Mouse (Mus musculus) limb, embryonic 12.5 days (tissue): ENCODE results near the gene Chd5. TPM values are rescaled to one million over a fixed set of nuclear protein-coding genes. Genes with fewer than 3 reads are reported as not detected.
A peak's percentile ranks its signal among the peaks of the same experiment; 100 is the strongest.

ENCODE experiments used
- ATAC-seq: fragments of 200-750 bp; cut with Nextera tagmentation; 2 replicates; pipeline ENCODE4 v1.8.0; 2017; ENCODE audit warnings: low read depth, moderate TSS enrichment; ENCODE audit not compliant: insufficient number of reproducible peaks, insufficient read depth, low FRiP score, low TSS enrichment
- H3K27ac ChIP-seq: fragments of 300-500 bp; sonication (generic); 2 replicates; pipeline ENCODE4 v1.5.1; 2016; ENCODE audit warnings: mild to moderate bottlenecking, moderate library complexity
- H3K27me3 ChIP-seq: fragments of 300-500 bp; sonication (generic); 2 replicates; pipeline ENCODE4 v1.6.1; 2016; ENCODE audit warnings: mild to moderate bottlenecking, moderate library complexity
- H3K36me3 ChIP-seq: fragments of 300-500 bp; sonication (generic); 2 replicates; pipeline ENCODE4 v1.6.1; 2016; ENCODE audit warnings: mild to moderate bottlenecking, moderate library complexity
- H3K4me1 ChIP-seq: fragments of 300-500 bp; sonication (generic); replicated peaks from 2 replicates; pipeline ENCODE4 v1.6.1; 2016
- H3K4me2 ChIP-seq: fragments of 300-500 bp; sonication (generic); 2 replicates; pipeline ENCODE4 v1.6.1; 2016; ENCODE audit warnings: mild to moderate bottlenecking, moderate library complexity
- H3K4me3 ChIP-seq: fragments of 300-500 bp; sonication (generic); replicated peaks from 2 replicates; pipeline ENCODE4 v1.5.1; 2016; ENCODE audit warnings: mild to moderate bottlenecking
- H3K9ac ChIP-seq: fragments of 300-500 bp; sonication (generic); replicated peaks from 2 replicates; pipeline ENCODE4 v1.6.1; 2016; ENCODE audit warnings: mild to moderate bottlenecking, moderate library complexity
- H3K9me3 ChIP-seq: fragments of 300-500 bp; sonication (generic); 2 replicates; pipeline ENCODE4 v1.6.1; 2016; ENCODE audit warnings: mild to moderate bottlenecking, moderate library complexity
- WGBS: fragments of 180-500 bp; shearing (Covaris S2); methylation state at CpG from one replicate; pipeline ENCODE4 v1.1.7; 2016; 5-methylcytosine and 5-hydroxymethylcytosine counted together
- polyA plus RNA-seq: library from polyadenylated mRNA; unstranded; fragments of >200 nt; fragmentation: Nextera tagmentation; extraction: Ambion mirVana; gene quantifications from 2 replicates; pipeline ENCODE4 v1.2.1, GENCODE M21; 2016

Chd5 gene
- polyA plus RNA-seq, 1 experiment from 2014 or later = 0.08 TPM

DNA sequence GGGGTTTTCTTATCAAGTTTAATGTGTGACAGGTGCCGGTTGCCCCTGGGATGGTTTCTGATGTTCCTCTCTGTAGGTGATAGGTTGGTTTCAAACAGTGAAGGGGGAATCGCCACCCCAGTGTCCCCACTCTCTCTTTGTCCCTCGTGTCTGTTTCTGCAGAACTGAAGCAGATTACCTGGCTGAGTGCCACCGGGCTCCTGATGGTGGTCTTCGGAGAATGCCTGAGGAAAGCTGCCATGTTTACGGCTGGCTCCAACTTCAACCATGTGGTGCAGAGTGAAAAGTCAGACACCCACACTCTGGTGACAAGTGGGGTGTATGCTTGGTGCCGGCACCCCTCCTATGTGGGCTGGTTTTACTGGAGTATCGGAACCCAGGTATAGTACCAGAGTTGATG lies 38.1 kb upstream of the Chd5 start:
- Histone ChIP-seq H3K4me1 (peaks cover 15% of the 10 kb centered on the region), H3K36me3 (peaks cover 61% of the 10 kb centered on the region), H3K9ac (no peak overlapping the region), H3K9me3 (no peaks in the 10 kb centered on the region), H3K4me3 (no peak overlapping the region), H3K27ac (no peak overlapping the region), H3K27me3 (peaks cover 7% of the 10 kb centered on the region), H3K4me2 (no peak overlapping the region)
- ATAC-seq = no peak
- WGBS = 93% methylated on average over 8 of the region's 8 CpGs

DNA sequence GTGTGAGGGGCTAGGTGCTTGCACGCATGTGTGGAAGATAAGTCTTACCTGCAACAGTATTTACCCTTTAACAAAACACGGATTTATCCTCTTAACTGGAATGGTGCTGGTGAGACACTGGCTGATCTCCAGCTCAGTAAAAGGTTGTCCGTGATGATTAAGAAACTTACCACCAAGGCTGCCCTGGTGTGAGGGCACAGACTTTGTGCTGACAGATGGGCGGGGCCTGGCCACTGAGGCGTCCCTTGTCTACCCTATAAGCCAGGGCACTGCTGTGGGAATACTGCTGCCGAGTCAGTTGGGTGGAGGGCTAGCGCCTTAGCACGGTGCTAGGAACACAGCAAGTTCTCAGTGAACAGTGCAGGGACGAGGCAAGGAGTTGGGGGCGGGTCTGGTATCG lies 36.4 kb upstream of the Chd5 start:
- no peak for ATAC-seq
- H3K9ac ChIP-seq = no peak overlapping the region
- H3K4me3 ChIP-seq = no peak overlapping the region
- no peaks in the 10 kb centered on the region for H3K27me3 ChIP-seq
- peaks cover 63% of the 10 kb centered on the region for H3K36me3 ChIP-seq
- peaks cover 13% of the 10 kb centered on the region for H3K4me1 ChIP-seq
- no peak overlapping the region for H3K27ac ChIP-seq
- no peak overlapping the region for H3K4me2 ChIP-seq
- H3K9me3 ChIP-seq = no peaks in the 10 kb centered on the region
- WGBS = 81% methylated on average over 11 of the region's 11 CpGs

DNA sequence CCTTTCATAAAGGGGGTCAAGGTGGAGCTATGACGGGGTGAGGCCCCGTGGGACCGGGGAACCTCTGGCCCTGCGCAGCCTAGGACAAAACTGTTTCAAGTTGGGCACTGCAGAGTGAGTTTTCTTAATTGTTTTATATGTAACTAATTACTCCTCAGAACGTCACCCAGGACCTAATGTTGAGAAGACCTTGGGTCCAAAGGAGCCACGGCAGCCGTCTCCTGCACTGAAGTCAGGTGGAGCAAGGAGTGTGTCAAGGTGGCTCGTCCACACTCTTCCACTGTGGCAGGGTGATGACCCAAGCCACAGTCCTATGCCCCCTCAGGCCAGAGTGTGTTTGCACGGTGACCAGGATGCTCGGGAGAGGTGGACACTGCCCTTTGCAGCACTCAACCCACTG lies 35.3 kb upstream of the Chd5 start:
- no peaks in the 10 kb centered on the region for H3K9me3 ChIP-seq
- H3K4me1 ChIP-seq = peaks cover 8% of the 10 kb centered on the region
- no peak overlapping the region for H3K27ac ChIP-seq
- no peak overlapping the region for H3K9ac ChIP-seq
- 91% methylated on average over 10 of the region's 10 CpGs for WGBS
- H3K4me3 ChIP-seq = no peak overlapping the region
- no peak overlapping the region for H3K4me2 ChIP-seq
- peaks cover 68% of the 10 kb centered on the region for H3K36me3 ChIP-seq
- no peak for ATAC-seq
- no peaks in the 10 kb centered on the region for H3K27me3 ChIP-seq

DNA sequence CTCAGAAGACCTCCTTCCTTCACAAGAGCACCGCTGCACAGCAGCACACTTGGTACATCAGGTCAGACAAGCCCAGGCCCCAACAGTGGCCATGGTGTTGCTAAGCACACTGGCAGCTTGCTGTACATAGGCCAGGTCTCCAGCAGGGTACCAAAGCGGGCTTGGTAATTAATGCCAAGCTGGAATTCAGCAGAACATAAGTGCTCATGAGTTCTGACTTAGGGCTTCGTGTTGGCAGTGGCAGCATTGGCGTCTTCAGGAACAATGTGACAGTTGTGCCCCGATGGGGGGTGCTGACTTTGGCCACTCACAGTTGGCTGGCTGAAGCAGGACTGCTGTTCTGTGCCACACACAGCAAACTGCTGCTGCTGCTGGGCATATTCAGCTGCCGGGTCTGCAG lies 33.8 kb upstream of the Chd5 start:
- H3K9ac ChIP-seq = no peak overlapping the region
- H3K4me1 ChIP-seq = no peaks in the 10 kb centered on the region
- no peak overlapping the region for H3K4me2 ChIP-seq
- peaks cover 10% of the 10 kb centered on the region for H3K27me3 ChIP-seq
- 93% methylated on average over 6 of the region's 6 CpGs for WGBS
- H3K27ac ChIP-seq = no peak overlapping the region
- no peaks in the 10 kb centered on the region for H3K9me3 ChIP-seq
- no peak overlapping the region for H3K4me3 ChIP-seq
- H3K36me3 ChIP-seq = peaks cover 72% of the 10 kb centered on the region
- no peak for ATAC-seq

DNA sequence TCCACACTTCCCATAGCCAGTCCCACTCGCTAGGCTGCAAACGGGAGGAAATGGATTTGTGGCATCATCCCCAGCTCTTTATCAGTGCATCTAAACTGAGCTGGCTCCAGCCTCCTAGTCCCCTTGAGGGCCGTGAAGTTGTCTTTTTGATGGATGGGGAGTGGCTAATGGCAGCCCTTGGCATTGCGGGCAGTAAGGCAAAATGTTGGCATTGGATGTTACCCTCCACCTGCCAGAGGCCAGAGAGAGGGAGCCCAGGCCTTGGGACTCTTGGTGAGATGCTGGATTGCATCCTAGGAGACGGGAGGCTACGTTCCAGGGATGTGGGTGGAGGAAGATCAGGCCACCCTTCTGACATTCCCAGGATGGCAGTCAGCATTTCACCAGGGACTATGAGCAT lies 32.5 kb upstream of the Chd5 start:
- Histone ChIP-seq H3K27me3 (peaks cover 23% of the 10 kb centered on the region), H3K9ac (no peak overlapping the region), H3K9me3 (no peaks in the 10 kb centered on the region), H3K4me3 (no peak overlapping the region), H3K36me3 (peaks cover 59% of the 10 kb centered on the region), H3K4me1 (no peaks in the 10 kb centered on the region), H3K4me2 (no peak overlapping the region), H3K27ac (no peak overlapping the region)
- 74% methylated on average over 6 of the region's 6 CpGs for WGBS
- ATAC-seq = no peak

DNA sequence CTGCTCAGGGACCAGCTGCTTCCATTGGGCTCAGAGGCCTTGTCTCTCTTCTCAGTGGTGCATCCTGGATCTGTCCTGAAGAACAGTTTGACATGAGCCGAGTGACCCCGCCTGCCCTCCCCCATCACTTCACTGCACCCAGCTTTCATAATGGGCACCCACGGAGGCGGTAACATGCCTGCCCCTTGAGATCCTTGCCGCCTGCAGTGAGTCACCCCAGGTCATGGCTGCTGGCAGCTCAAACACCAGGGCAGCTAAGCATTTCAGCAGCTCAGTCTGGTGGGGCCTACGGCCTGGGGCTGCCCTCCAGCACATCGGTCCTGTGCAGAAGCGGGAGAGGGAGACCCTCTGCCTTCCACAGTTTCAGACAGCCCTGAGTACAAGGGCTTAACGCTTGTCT lies 30.9 kb upstream of the Chd5 start:
- 89% methylated on average over 9 of the region's 9 CpGs for WGBS
- no peaks in the 10 kb centered on the region for H3K9me3 ChIP-seq
- H3K27ac ChIP-seq = no peak overlapping the region
- H3K36me3 ChIP-seq = peaks cover 43% of the 10 kb centered on the region
- H3K4me2 ChIP-seq = no peak overlapping the region
- no peak overlapping the region for H3K9ac ChIP-seq
- no peak overlapping the region for H3K4me3 ChIP-seq
- ATAC-seq = no peak
- peaks cover 38% of the 10 kb centered on the region for H3K27me3 ChIP-seq
- peaks cover 8% of the 10 kb centered on the region; the same call in 1 of the 2 replicates for H3K4me1 ChIP-seq

DNA sequence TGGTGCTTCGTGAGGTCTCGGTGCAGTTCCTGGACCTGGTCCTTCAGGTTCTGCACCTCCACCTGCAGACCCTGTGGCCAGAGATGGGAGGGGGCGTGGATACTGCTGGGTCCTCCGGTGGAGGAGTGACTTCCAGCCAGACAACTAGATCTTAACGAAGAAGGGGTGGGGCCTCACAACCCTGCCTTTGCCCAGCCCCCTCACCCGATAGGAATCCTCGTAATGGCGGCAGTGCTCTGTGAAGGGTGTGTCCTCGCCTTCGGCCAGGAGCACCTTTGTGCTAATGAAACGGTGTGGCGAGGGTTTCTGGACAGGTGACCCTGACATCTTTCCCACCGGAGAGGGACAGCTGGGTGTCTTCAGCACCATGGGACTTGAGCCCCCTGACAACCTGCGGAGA lies 26.3 kb upstream of the Chd5 start:
- H3K27ac ChIP-seq = no peak overlapping the region
- H3K9ac ChIP-seq = no peak overlapping the region
- peak overlapping the region; percentile 62 for H3K4me2 ChIP-seq
- H3K9me3 ChIP-seq = no peaks in the 10 kb centered on the region
- H3K4me3 ChIP-seq = peak overlapping the region; percentile 39
- H3K36me3 ChIP-seq = peaks cover 13% of the 10 kb centered on the region; the same call in 1 of the 2 replicates
- 1% methylated on average over 14 of the region's 14 CpGs for WGBS
- H3K4me1 ChIP-seq = peaks cover 33% of the 10 kb centered on the region
- no peak for ATAC-seq
- peaks cover 85% of the 10 kb centered on the region for H3K27me3 ChIP-seq

DNA sequence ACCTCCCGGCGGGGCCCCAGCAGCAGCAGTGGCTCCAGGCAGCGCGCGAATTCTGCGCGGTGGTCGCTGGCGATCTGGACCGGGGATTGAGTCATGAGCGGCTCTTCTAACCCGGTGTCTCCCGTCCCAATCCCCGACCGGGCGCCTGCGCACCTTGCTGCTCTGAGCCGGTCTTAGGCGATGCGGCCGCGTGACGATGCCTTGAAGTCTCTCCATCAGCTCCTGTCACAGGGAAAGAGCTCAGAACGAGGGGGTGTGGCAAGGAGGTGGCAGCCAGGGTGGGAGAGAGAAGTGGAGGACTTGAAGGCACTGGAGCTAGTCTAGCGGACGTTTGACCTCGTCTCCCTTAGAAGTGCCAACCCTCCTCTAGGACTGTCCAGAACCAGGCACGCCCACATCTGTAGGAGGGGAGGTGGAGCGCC lies 25.2 kb upstream of the Chd5 start:
- peaks cover 33% of the 10 kb centered on the region for H3K4me1 ChIP-seq
- WGBS = under 1% methylated on average over 29 of the region's 29 CpGs
- H3K9ac ChIP-seq = peak overlapping the region; percentile 42
- H3K9me3 ChIP-seq = no peaks in the 10 kb centered on the region
- peak overlapping the region; percentile 39 for H3K4me3 ChIP-seq
- H3K27me3 ChIP-seq = peaks cover 95% of the 10 kb centered on the region
- ATAC-seq = peak; percentile 63; the same call in 1 of the 2 replicates
- peak overlapping the region; percentile 62 for H3K4me2 ChIP-seq
- no peak overlapping the region for H3K27ac ChIP-seq
- peaks cover 9% of the 10 kb centered on the region; the same call in 1 of the 2 replicates for H3K36me3 ChIP-seq

DNA sequence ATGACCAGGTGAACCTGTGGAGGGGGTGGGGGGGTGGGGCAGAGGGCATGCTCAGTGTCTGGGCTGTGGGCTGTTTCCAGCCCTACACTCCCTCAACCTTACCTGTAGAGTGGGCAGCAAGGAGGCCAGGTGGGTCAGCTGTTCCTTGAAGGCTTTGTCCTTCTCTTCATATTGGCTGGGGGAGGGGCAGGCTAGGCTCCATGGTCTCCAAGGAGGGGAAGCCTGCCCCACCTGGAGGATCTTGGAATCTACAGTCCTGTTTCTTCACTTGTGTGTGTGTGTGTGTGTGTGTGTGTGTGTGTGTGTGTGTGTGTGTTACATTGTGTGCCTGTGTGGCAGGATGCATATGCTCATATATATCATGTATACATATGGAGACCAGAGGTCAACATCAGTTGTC lies 24.5 kb upstream of the Chd5 start:
- H3K9ac ChIP-seq = no peak overlapping the region
- H3K9me3 ChIP-seq = no peaks in the 10 kb centered on the region
- H3K4me1 ChIP-seq = peaks cover 36% of the 10 kb centered on the region
- peak overlapping the region; percentile 62 for H3K4me2 ChIP-seq
- no peak for ATAC-seq
- H3K27me3 ChIP-seq = peaks cover 100% of the 10 kb centered on the region
- H3K27ac ChIP-seq = no peak overlapping the region
- peaks cover 3% of the 10 kb centered on the region; the same call in 1 of the 2 replicates for H3K36me3 ChIP-seq
- peak overlapping the region; percentile 39 for H3K4me3 ChIP-seq

DNA sequence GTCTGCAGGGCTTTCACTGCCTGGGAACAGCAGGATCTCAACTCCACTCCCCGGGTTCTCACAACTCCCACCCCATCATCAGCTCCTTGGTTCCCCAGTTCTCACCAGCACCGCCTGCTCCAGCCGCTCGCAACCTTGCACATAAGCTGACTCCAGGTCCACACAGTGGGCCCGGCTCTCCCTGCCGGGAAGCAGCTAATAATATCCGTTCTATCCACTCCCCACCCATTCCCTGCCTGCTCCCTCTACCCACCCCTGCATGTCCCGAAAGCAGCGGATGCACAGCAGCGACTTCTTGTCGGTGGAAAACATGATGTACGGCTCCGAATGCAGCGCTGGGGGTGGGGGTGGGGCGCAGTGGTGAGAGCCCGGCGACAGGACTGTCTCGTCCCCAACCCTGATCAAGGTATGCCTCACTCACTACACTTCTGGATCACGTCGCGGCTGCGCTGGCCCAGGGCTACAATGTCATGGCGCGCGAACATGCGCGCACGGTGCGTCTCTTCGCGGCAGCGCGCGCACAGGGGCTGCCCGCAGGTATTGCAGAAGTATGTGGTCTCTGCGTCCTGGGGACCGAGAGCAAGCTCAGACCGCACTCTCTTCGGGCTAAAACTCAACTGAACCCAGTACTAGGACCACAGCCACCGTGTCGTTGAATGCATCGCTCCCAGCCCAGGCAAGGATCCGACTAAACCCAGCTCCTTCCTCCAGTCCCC lies 22.8 kb upstream of the Chd5 start:
- no peaks in the 10 kb centered on the region for H3K9me3 ChIP-seq
- peak overlapping the region; percentile 37 for H3K4me3 ChIP-seq
- no peaks in the 10 kb centered on the region for H3K36me3 ChIP-seq
- H3K4me2 ChIP-seq = peak overlapping the region; percentile 58
- under 1% methylated on average over 43 of the region's 43 CpGs for WGBS
- H3K27me3 ChIP-seq = peaks cover 85% of the 10 kb centered on the region
- H3K4me1 ChIP-seq = peaks cover 36% of the 10 kb centered on the region
- no peak for ATAC-seq
- H3K9ac ChIP-seq = no peak overlapping the region
- H3K27ac ChIP-seq = no peak overlapping the region

DNA sequence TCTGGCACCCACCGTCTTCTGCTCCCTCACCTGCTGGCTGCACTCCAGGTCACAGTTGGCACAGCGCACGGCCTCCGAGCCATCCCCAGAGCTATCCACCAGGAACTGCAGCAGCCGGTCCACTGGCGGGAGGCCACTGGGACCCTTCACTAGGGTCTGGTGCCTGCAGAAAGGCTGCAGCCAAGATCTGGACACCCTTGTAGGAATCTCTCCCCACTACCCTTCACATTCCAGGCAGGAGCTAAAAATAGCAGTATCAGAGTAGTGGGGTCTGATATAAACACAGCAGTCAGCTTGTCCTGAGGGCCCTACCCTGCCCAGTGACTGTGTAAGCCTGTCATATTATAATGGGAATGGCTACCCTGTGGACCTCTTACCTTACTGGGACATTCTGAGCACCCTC lies 20.8 kb upstream of the Chd5 start:
- no peak overlapping the region for H3K9ac ChIP-seq
- no peak for ATAC-seq

More for the DNA sequence above, 20.8 kb upstream of the Chd5 start:
- Histone ChIP-seq H3K36me3 (no peaks in the 10 kb centered on the region), H3K4me1 (peaks cover 28% of the 10 kb centered on the region), H3K4me3 (no peak overlapping the region), H3K9me3 (no peaks in the 10 kb centered on the region), H3K27me3 (peaks cover 74% of the 10 kb centered on the region), H3K4me2 (no peak overlapping the region), H3K27ac (no peak overlapping the region)
- 88% methylated on average over 6 of the region's 6 CpGs for WGBS
